Mouse (Mus musculus): ENCODE measurements around the gene Sp6. TPM values are rescaled to one million over a fixed set of nuclear protein-coding genes. Genes with fewer than 3 reads are reported as not detected.
A peak's percentile ranks its signal among the peaks of the same experiment; 100 is the strongest.

The Sp6 gene
- polyA plus RNA-seq, 2 experiments = 0.02 TPM; not detected in 1

GRCm38 (mm10) chr11:96972906-96973305 lies 40.3 kb upstream of the Sp6 start:
- Histone ChIP-seq H3K4me2 (ENCODE audit: low read depth) (no peak overlapping the region), H3K27ac (no peak overlapping the region), H3K4me3 (ENCODE audit: insufficient read depth in 1 of 2, low read depth in 2 of 2, low read length in 2 of 2) (no peak overlapping the region), H3K36me3 (replicated peaks; ENCODE audit: control insufficient read depth, insufficient read depth, low read depth) (0 out of 2 replicates have a peak, but pooled peaks cover 4% of the 10 kb centered on the region), H3K9ac (replicated peaks) (no peak overlapping the region), H3K9me3 (ENCODE audit: control insufficient read depth, low read length) (no peaks in the 10 kb centered on the region), H3K27me3 (ENCODE audit: control insufficient read depth, insufficient read depth, low read length) (no peaks in the 10 kb centered on the region), H3K4me1 (replicated peaks; ENCODE audit: control insufficient read depth in 2 of 2, insufficient read depth in 2 of 2, low read length in 1 of 2) (peaks cover 46 to 53% of the 10 kb centered on the region in 2 experiments)
- TF ChIP-seq CTCF (IDR thresholded peaks at IDR 0.05; ENCODE audit: low read depth) = no peak
- no peak for TF ChIP-seq EP300 (IDR thresholded peaks at IDR 0.05; ENCODE audit: low read depth)
- ATAC-seq (ENCODE audit: insufficient read depth) (no peak), DNase-seq (ENCODE audit: low read depth in 3 of 3, low spot score in 3 of 3) (no peak)
- WGBS (ENCODE audit: insufficient replicate concordance) = 88% methylated on average over 5 of the region's 5 CpGs

- no peak for TF ChIP-seq CTCF (IDR thresholded peaks at IDR 0.05; ENCODE audit: low read depth)
- H3K4me1 ChIP-seq (replicated peaks; ENCODE audit: control insufficient read depth in 2 of 2, insufficient read depth in 2 of 2, low read length in 1 of 2) = peaks cover 44 to 49% of the 10 kb centered on the region in 2 experiments
- no peak overlapping the region for H3K4me2 ChIP-seq (ENCODE audit: low read depth)
- ATAC-seq (ENCODE audit: insufficient read depth) (no peak), DNase-seq (ENCODE audit: low read depth in 3 of 3, low spot score in 3 of 3) (no peak)
- no peak overlapping the region for H3K27ac ChIP-seq
- H3K9ac ChIP-seq (replicated peaks) = no peak overlapping the region
- H3K27me3 ChIP-seq (ENCODE audit: control insufficient read depth, insufficient read depth, low read length) = no peaks in the 10 kb centered on the region
- H3K9me3 ChIP-seq (ENCODE audit: control insufficient read depth, low read length) = no peaks in the 10 kb centered on the region
- 0 out of 2 replicates have a peak, but pooled peaks cover 4% of the 10 kb centered on the region for H3K36me3 ChIP-seq (replicated peaks; ENCODE audit: control insufficient read depth, insufficient read depth, low read depth)
- 84% methylated on average over 5 of the region's 5 CpGs for WGBS (ENCODE audit: insufficient replicate concordance)
- H3K4me3 ChIP-seq (ENCODE audit: insufficient read depth in 1 of 2, low read depth in 2 of 2, low read length in 2 of 2) = no peak overlapping the region
Measured at GRCm38 (mm10) chr11:96973426-96973964, 39.7 kb upstream of the Sp6 start.

- Histone ChIP-seq H3K9ac (replicated peaks) (no peak overlapping the region), H3K36me3 (replicated peaks; ENCODE audit: control insufficient read depth, insufficient read depth, low read depth) (0 out of 2 replicates have a peak, but pooled peaks cover 4% of the 10 kb centered on the region), H3K4me1 (replicated peaks; ENCODE audit: control insufficient read depth in 2 of 2, insufficient read depth in 2 of 2, low read length in 1 of 2) (peaks cover 37 to 49% of the 10 kb centered on the region in 2 experiments), H3K9me3 (ENCODE audit: control insufficient read depth, low read length) (no peaks in the 10 kb centered on the region), H3K27ac (0 out of 2 replicates have a peak overlapping the region, but pooled peaks have one; percentile 90), H3K27me3 (ENCODE audit: control insufficient read depth, insufficient read depth, low read length) (no peaks in the 10 kb centered on the region), H3K4me3 (ENCODE audit: insufficient read depth in 1 of 2, low read depth in 2 of 2, low read length in 2 of 2) (no peak overlapping the region; a peak in 1 of 4 replicates), H3K4me2 (ENCODE audit: low read depth) (peak overlapping the region; percentile 96)
- TF ChIP-seq CTCF (IDR thresholded peaks at IDR 0.05; ENCODE audit: low read depth) = no peak
- TF ChIP-seq EP300 (IDR thresholded peaks at IDR 0.05; ENCODE audit: low read depth) = no peak
- ATAC-seq (ENCODE audit: insufficient read depth) (no peak), DNase-seq (ENCODE audit: low read depth in 3 of 3, low spot score in 3 of 3) (no peak)
- WGBS (ENCODE audit: insufficient replicate concordance) = 51% methylated on average over 5 of the region's 5 CpGs
Measured at GRCm38 (mm10) chr11:96974813-96975212, 38.4 kb upstream of the Sp6 start.

GRCm38 (mm10) chr11:96975511-96976378 lies 37.4 kb upstream of the Sp6 start:
- no peaks in the 10 kb centered on the region for H3K27me3 ChIP-seq (ENCODE audit: control insufficient read depth, insufficient read depth, low read length)
- ATAC-seq (ENCODE audit: insufficient read depth) (no peak), DNase-seq (ENCODE audit: low read depth in 3 of 3, low spot score in 3 of 3) (no peak)
- H3K4me2 ChIP-seq (ENCODE audit: low read depth) = peak overlapping the region; percentile 96
- TF ChIP-seq EP300 (IDR thresholded peaks at IDR 0.05; ENCODE audit: low read depth) (no peak), CTCF (IDR thresholded peaks at IDR 0.05; ENCODE audit: low read depth) (no peak)
- H3K4me3 ChIP-seq (ENCODE audit: insufficient read depth in 1 of 2, low read depth in 2 of 2, low read length in 2 of 2) = peak overlapping the region; percentile 61 to 93
- peak overlapping the region; percentile 90 for H3K27ac ChIP-seq
- H3K36me3 ChIP-seq (replicated peaks; ENCODE audit: control insufficient read depth, insufficient read depth, low read depth) = 0 out of 2 replicates have a peak, but pooled peaks cover 4% of the 10 kb centered on the region
- peaks cover 27 to 42% of the 10 kb centered on the region in 2 experiments for H3K4me1 ChIP-seq (replicated peaks; ENCODE audit: control insufficient read depth in 2 of 2, insufficient read depth in 2 of 2, low read length in 1 of 2)
- H3K9ac ChIP-seq (replicated peaks) = peak overlapping the region; percentile 98
- 76% methylated on average over 10 of the region's 10 CpGs for WGBS (ENCODE audit: insufficient replicate concordance)
- H3K9me3 ChIP-seq (ENCODE audit: control insufficient read depth, low read length) = no peaks in the 10 kb centered on the region

DNA sequence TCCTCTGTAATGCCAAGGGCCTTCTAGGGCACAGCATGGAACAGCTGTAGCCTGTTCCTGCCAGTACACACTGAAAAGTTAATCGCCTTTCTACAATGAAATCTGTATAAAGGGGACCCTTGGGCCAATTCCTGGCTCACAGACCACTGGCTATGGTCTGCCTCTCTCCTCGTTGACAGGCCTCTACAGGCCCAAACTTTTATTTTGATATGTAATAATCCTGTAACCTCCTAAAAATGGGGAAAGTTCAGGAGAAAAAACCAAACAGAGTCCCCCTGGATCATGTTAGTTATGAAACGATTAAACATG lies 36.9 kb upstream of the Sp6 start:
- Histone ChIP-seq H3K4me3 (ENCODE audit: insufficient read depth in 1 of 2, low read depth in 2 of 2, low read length in 2 of 2) (peak overlapping the region; percentile 61 to 93), H3K9me3 (ENCODE audit: control insufficient read depth, low read length) (no peaks in the 10 kb centered on the region), H3K27ac (peak overlapping the region; percentile 90), H3K27me3 (ENCODE audit: control insufficient read depth, insufficient read depth, low read length) (no peaks in the 10 kb centered on the region), H3K4me1 (replicated peaks; ENCODE audit: control insufficient read depth in 2 of 2, insufficient read depth in 2 of 2, low read length in 1 of 2) (peaks cover 27 to 37% of the 10 kb centered on the region in 2 experiments), H3K9ac (replicated peaks) (peak overlapping the region; percentile 98), H3K4me2 (ENCODE audit: low read depth) (peak overlapping the region; percentile 96), H3K36me3 (replicated peaks; ENCODE audit: control insufficient read depth, insufficient read depth, low read depth) (0 out of 2 replicates have a peak, but pooled peaks cover 4% of the 10 kb centered on the region)
- TF ChIP-seq EP300 (IDR thresholded peaks at IDR 0.05; ENCODE audit: low read depth) (no peak), CTCF (IDR thresholded peaks at IDR 0.05; ENCODE audit: low read depth) (no peak)
- 46% methylated on average over 3 of the region's 3 CpGs for WGBS (ENCODE audit: insufficient replicate concordance)
- no peak for DNase-seq (ENCODE audit: low read depth in 3 of 3, low spot score in 3 of 3)
- ATAC-seq (ENCODE audit: insufficient read depth) = no peak
